Mouse (Mus musculus): Measurements from ENCODE around the gene Rtn4.

The Rtn4 gene

GRCm38 (mm10) chr11:29706845-29707244, 14.1 kb downstream of the Rtn4 start:
- in situ Hi-C loops (cut with MboI; ENCODE audit: unreplicated experiment in 2 of 2) = loop anchor here (25.0 kb wide), 2 partner anchors 445 to 505 kb away; no protein-coding TSS in a partner anchor

GRCm38 (mm10) chr11:29709512-29709911, 16.8 kb downstream of the Rtn4 start:
- in situ Hi-C loops (cut with MboI; ENCODE audit: unreplicated experiment in 2 of 2) = loop anchor here (25.0 kb wide), 2 partner anchors 447 to 503 kb away; no protein-coding TSS in a partner anchor

GRCm38 (mm10) chr11:29714114-29714513, 21.4 kb downstream of the Rtn4 start:
- in situ Hi-C loops (cut with MboI; ENCODE audit: unreplicated experiment in 2 of 2) = loop anchor here (10.0 to 25.0 kb wide), 3 partner anchors 171 to 498 kb away; no protein-coding TSS in a partner anchor

GRCm38 (mm10) chr11:29714789-29715188, 22.0 kb downstream of the Rtn4 start:
- in situ Hi-C loops (cut with MboI; ENCODE audit: unreplicated experiment in 2 of 2) = loop anchor here (10.0 to 25.0 kb wide), 3 partner anchors 170 to 498 kb away; no protein-coding TSS in a partner anchor

- in situ Hi-C loops (cut with MboI; ENCODE audit: unreplicated experiment in 2 of 2) = loop anchor here (10.0 to 25.0 kb wide), 3 partner anchors 169 to 497 kb away; no protein-coding TSS in a partner anchor
These were observed 22.8 kb downstream of the Rtn4 start for GRCm38 (mm10) chr11:29715499-29715898.

- in situ Hi-C loops (cut with MboI; ENCODE audit: unreplicated experiment in 2 of 2) = loop anchor here (10.0 to 25.0 kb wide), 3 partner anchors 166 to 494 kb away; no protein-coding TSS in a partner anchor
These were observed 25.8 kb downstream of the Rtn4 start for GRCm38 (mm10) chr11:29718541-29718940.

GRCm38 (mm10) chr11:29719597-29719996, 26.9 kb downstream of the Rtn4 start:
- in situ Hi-C loops (cut with MboI; ENCODE audit: unreplicated experiment in 2 of 2) = loop anchor here (10.0 to 25.0 kb wide), 3 partner anchors 165 to 493 kb away; no protein-coding TSS in a partner anchor

- in situ Hi-C loops (cut with MboI; ENCODE audit: unreplicated experiment in 2 of 2) = loop anchor here (25.0 kb wide), 2 partner anchors 462 to 488 kb away; no protein-coding TSS in a partner anchor
These were observed 31.5 kb downstream of the Rtn4 start for GRCm38 (mm10) chr11:29724213-29724612.

- in situ Hi-C loops (cut with MboI; ENCODE audit: unreplicated experiment in 2 of 2) = no loop called here
These were observed 32.4 kb downstream of the Rtn4 start for GRCm38 (mm10) chr11:29725167-29725566.

GRCm38 (mm10) chr11:29725610-29726009, 32.9 kb downstream of the Rtn4 start:
- in situ Hi-C loops (cut with MboI; ENCODE audit: unreplicated experiment in 2 of 2) = no loop called here

- in situ Hi-C loops (cut with MboI; ENCODE audit: unreplicated experiment in 2 of 2) = no loop called here
These were observed 35.2 kb downstream of the Rtn4 start for GRCm38 (mm10) chr11:29727901-29728300.

- in situ Hi-C loops (cut with MboI; ENCODE audit: unreplicated experiment in 2 of 2) = no loop called here
These were observed 47.0 kb downstream of the Rtn4 start for GRCm38 (mm10) chr11:29739752-29740151.

- in situ Hi-C loops (cut with MboI; ENCODE audit: unreplicated experiment in 2 of 2) = no loop called here
These were observed 52.1 kb downstream of the Rtn4 start for GRCm38 (mm10) chr11:29744760-29745430.

GRCm38 (mm10) chr11:29745513-29745912, 52.8 kb downstream of the Rtn4 start:
- in situ Hi-C loops (cut with MboI; ENCODE audit: unreplicated experiment in 2 of 2) = no loop called here

- in situ Hi-C loops (cut with MboI; ENCODE audit: unreplicated experiment in 2 of 2) = no loop called here
These were observed 53.5 kb downstream of the Rtn4 start for GRCm38 (mm10) chr11:29746203-29746602.

- in situ Hi-C loops (cut with MboI; ENCODE audit: unreplicated experiment in 2 of 2) = no loop called here
These were observed 54.6 kb downstream of the Rtn4 start for GRCm38 (mm10) chr11:29747365-29747764.

- in situ Hi-C loops (cut with MboI; ENCODE audit: unreplicated experiment in 2 of 2) = no loop called here
These were observed 55.1 kb downstream of the Rtn4 start for GRCm38 (mm10) chr11:29747881-29748280.

GRCm38 (mm10) chr11:29748750-29749467, 56.2 kb downstream of the Rtn4 start:
- in situ Hi-C loops (cut with MboI; ENCODE audit: unreplicated experiment in 2 of 2) = no loop called here

GRCm38 (mm10) chr11:29749468-29749829, 56.7 kb downstream of the Rtn4 start:
- in situ Hi-C loops (cut with MboI; ENCODE audit: unreplicated experiment in 2 of 2) = no loop called here

GRCm38 (mm10) chr11:29751013-29751412, 58.3 kb downstream of the Rtn4 start:
- in situ Hi-C loops (cut with MboI; ENCODE audit: unreplicated experiment in 2 of 2) = no loop called here

Data from v-Abl transformed pro-B cells (cell line).